Mouse (Mus musculus) myocyte (in vitro differentiated cells): ENCODE data around the gene Slc9a1. TPM values are rescaled to one million over a fixed set of nuclear protein-coding genes. Genes with fewer than 3 reads are reported as not detected.

ENCODE experiments used
- H3K27me3 ChIP-seq: one replicate; pipeline ENCODE4 v1.6.1; 2011; ENCODE audit not compliant: control insufficient read depth, insufficient read depth, insufficient read length
- H3K36me3 ChIP-seq: one replicate; pipeline ENCODE4 v1.6.1; 2011; ENCODE audit not compliant: control insufficient read depth, insufficient read depth
- H3K4me2 ChIP-seq: one replicate; pipeline ENCODE4 v1.6.1; 2011; ENCODE audit warnings: low read depth, control low read depth
- H3K4me3 ChIP-seq: one replicate; pipeline ENCODE4 v1.5.1; 2011; ENCODE audit warnings: mild to moderate bottlenecking, control low read depth, moderate library complexity
- H3K79me2 ChIP-seq: one replicate; pipeline ENCODE4 v1.6.1; 2011; ENCODE audit not compliant: control insufficient read depth, insufficient read depth
- H3ac ChIP-seq: one replicate; pipeline ENCODE4 v1.6.1; 2011; ENCODE audit not compliant: control insufficient read depth, insufficient read length
- CEBPB ChIP-seq: IDR thresholded peaks from 2 replicates; pipeline ENCODE4 v1.6.1; 2011; ENCODE audit warnings: mild to moderate bottlenecking, moderate library complexity; ENCODE audit not compliant: poor library complexity, insufficient read depth, severe bottlenecking
- E2F4 ChIP-seq: IDR thresholded peaks from one replicate; pipeline ENCODE4 v1.6.1; 2011; ENCODE audit warnings: mild to moderate bottlenecking, control low read depth, moderate library complexity; ENCODE audit not compliant: insufficient read depth
- MAX ChIP-seq: IDR thresholded peaks from one replicate; pipeline ENCODE4 v1.6.1; 2011; ENCODE audit warnings: low read depth, mild to moderate bottlenecking, control low read depth
- MYOD1 ChIP-seq, 3 experiments: IDR thresholded peaks; one replicate each; pipeline ENCODE4 v1.6.1; 2011; ENCODE audit warnings: control low read depth in 2 of 3, low read depth in 2 of 3, mild to moderate bottlenecking in 2 of 3, moderate library complexity in 1 of 3; ENCODE audit not compliant: insufficient read length in 2 of 3, control insufficient read depth in 1 of 3
- MYOG ChIP-seq, 3 experiments: IDR thresholded peaks; one replicate each; pipeline ENCODE4 v1.6.1; 2011; ENCODE audit warnings: control low read depth in 2 of 3, low read depth in 2 of 3, mild to moderate bottlenecking in 2 of 3; ENCODE audit not compliant: insufficient read length in 2 of 3, control insufficient read depth in 1 of 3, insufficient read depth in 1 of 3
- POLR2A ChIP-seq: IDR thresholded peaks from one replicate; pipeline ENCODE4 v1.6.1; 2011; ENCODE audit warnings: low read depth, mild to moderate bottlenecking, control low read depth, moderate library complexity; ENCODE audit not compliant: insufficient read length
- POLR2AphosphoS2 ChIP-seq: IDR thresholded peaks from one replicate; pipeline ENCODE4 v1.6.1; 2011; ENCODE audit warnings: low read depth, control low read depth; ENCODE audit not compliant: insufficient read length
- REST ChIP-seq: IDR thresholded peaks from one replicate; pipeline ENCODE4 v1.6.1; 2011; ENCODE audit warnings: mild to moderate bottlenecking, control low read depth, moderate library complexity; ENCODE audit not compliant: insufficient read depth, insufficient read length
- SRF ChIP-seq: IDR thresholded peaks from one replicate; pipeline ENCODE4 v1.6.1; 2011; ENCODE audit warnings: low read depth; ENCODE audit not compliant: control insufficient read depth, insufficient read length
- TCF12 ChIP-seq: IDR thresholded peaks from one replicate; pipeline ENCODE4 v1.6.1; 2011; ENCODE audit warnings: mild to moderate bottlenecking, control low read depth; ENCODE audit not compliant: poor library complexity, insufficient read depth, severe bottlenecking
- TCF3 ChIP-seq: IDR thresholded peaks from one replicate; pipeline ENCODE4 v1.6.1; 2011; ENCODE audit warnings: low read depth, control low read depth; ENCODE audit not compliant: insufficient read length
- USF1 ChIP-seq: IDR thresholded peaks from one replicate; pipeline ENCODE4 v1.6.1; 2011; ENCODE audit warnings: low read depth, mild to moderate bottlenecking, control low read depth, moderate library complexity
- polyA plus RNA-seq: library from polyadenylated mRNA; unstranded; fragments of >200 nt; fragmentation: generic; extraction: Trizol; gene quantifications from one replicate; pipeline ENCODE4 v1.2.1, GENCODE M21; 2012; ENCODE audit warnings: missing spikeins

Slc9a1 gene
- polyA plus RNA-seq, 1 experiment, result 23.3 TPM

GRCm38 (mm10) chr4:133414920-133415319 is 45.4 kb downstream of the Slc9a1 start:
- no peak overlapping the region for H3ac ChIP-seq
- H3K36me3 ChIP-seq, result no peaks in the 10 kb centered on the region
- H3K27me3 ChIP-seq, result no peaks in the 10 kb centered on the region
- H3K4me3 ChIP-seq, result no peak overlapping the region
- no peak overlapping the region for H3K4me2 ChIP-seq
- H3K79me2 ChIP-seq, result no peaks in the 10 kb centered on the region
- TF ChIP-seq E2F4 (no peak), CEBPB (no peak), MAX (no peak)

- H3K4me3 ChIP-seq, result no peak overlapping the region
- H3K79me2 ChIP-seq, result no peaks in the 10 kb centered on the region
- H3K36me3 ChIP-seq, result no peaks in the 10 kb centered on the region
- H3ac ChIP-seq, result no peak overlapping the region
- H3K27me3 ChIP-seq, result no peaks in the 10 kb centered on the region
- H3K4me2 ChIP-seq, result no peak overlapping the region
- no peak for TF ChIP-seq MYOG (IDR thresholded peaks at IDR 0.05; ENCODE audit: control insufficient read depth in 1 of 3, insufficient read depth in 1 of 3, insufficient read length in 2 of 3, low read depth in 2 of 3)
- TF ChIP-seq USF1, result no peak
- TF ChIP-seq SRF, result no peak
- TF ChIP-seq MYOD1 (IDR thresholded peaks at IDR 0.05; ENCODE audit: control insufficient read depth in 1 of 3, insufficient read length in 2 of 3, low read depth in 2 of 3), result no peak
- TF ChIP-seq REST, result no peak
- TF ChIP-seq TCF3, result no peak
- no peak for TF ChIP-seq MAX
- no peak for TF ChIP-seq E2F4
- TF ChIP-seq POLR2AphosphoS2, result no peak
- no peak for TF ChIP-seq CEBPB
- no peak for TF ChIP-seq POLR2A
- TF ChIP-seq TCF12, result no peak
Observed at GRCm38 (mm10) chr4:133419312-133420004, 50.0 kb downstream of the Slc9a1 start.

DNA sequence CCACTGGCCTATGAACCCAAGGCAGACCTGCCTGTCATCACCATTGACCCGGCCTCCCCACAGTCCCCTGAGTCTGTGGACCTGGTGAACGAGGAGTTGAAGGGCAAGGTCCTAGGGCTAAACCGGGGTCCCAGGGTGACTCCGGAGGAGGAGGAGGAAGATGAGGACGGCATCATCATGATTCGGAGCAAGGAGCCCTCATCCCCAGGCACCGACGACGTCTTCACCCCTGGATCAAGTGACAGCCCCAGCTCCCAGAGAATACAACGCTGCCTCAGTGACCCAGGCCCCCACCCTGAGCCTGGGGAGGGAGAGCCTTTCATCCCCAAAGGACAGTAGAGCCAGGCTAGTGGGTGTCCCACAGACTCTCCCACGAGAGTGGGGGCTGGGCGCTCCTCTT is 52.5 kb downstream of the Slc9a1 start:
- Histone ChIP-seq H3K27me3 (no peaks in the 10 kb centered on the region), H3ac (no peak overlapping the region), H3K79me2 (no peaks in the 10 kb centered on the region), H3K36me3 (no peaks in the 10 kb centered on the region), H3K4me2 (no peak overlapping the region), H3K4me3 (no peak overlapping the region)
- TF ChIP-seq POLR2A (no peak), TCF3 (no peak), SRF (no peak)

DNA sequence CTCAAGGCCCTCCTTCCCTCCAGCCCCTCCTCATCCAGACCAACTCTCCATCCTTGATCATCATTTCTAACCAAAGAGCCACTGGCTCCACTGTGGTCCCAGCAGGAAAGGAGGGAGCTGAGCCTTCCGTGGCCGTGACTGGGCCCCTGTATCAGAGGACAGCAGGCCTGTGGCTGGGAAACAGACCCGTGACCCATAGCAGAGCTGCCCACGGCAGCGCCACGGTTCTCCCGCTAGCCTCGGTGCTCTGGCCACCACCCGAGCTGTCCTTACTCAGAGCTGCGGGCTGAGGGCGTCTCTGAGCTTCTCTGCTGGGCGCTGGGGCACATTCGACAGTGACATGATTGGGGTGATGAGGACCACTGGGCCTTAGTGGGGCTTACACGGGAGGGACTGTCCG is 53.1 kb downstream of the Slc9a1 start:
- H3ac ChIP-seq, result no peak overlapping the region
- TF ChIP-seq MYOG (IDR thresholded peaks at IDR 0.05; ENCODE audit: control insufficient read depth in 1 of 3, insufficient read depth in 1 of 3, insufficient read length in 2 of 3, low read depth in 2 of 3) (no peak), E2F4 (no peak), SRF (no peak), TCF12 (no peak), MYOD1 (IDR thresholded peaks at IDR 0.05; ENCODE audit: control insufficient read depth in 1 of 3, insufficient read length in 2 of 3, low read depth in 2 of 3) (no peak), USF1 (no peak), MAX (no peak), REST (no peak), CEBPB (no peak), POLR2AphosphoS2 (no peak), TCF3 (no peak), POLR2A (no peak)

DNA sequence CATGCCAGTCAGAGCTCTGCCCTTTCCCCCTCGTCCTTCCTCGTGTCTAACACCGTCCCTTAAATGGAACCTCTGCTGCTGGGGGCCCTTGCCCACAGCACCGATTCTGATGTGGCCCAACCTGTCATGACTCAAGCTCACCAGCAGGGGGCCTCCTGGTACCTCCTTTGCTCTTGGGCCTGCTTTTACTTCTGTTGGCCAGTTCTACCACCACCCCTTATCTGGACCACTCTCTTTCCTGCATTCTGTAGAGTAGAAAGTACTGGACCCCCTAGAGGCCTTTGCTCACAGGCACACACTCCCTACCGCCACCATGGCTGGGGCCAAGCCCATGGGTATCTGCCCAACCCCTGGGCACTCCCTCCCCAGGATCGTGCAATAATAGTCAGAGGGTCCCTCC is 53.6 kb downstream of the Slc9a1 start:
- no peak for TF ChIP-seq USF1
- no peak overlapping the region for H3ac ChIP-seq
- H3K4me2 ChIP-seq, result no peak overlapping the region
- H3K36me3 ChIP-seq, result no peaks in the 10 kb centered on the region
- H3K79me2 ChIP-seq, result no peaks in the 10 kb centered on the region
- no peak overlapping the region for H3K4me3 ChIP-seq
- no peaks in the 10 kb centered on the region for H3K27me3 ChIP-seq

More for the DNA sequence above, 53.1 kb downstream of the Slc9a1 start:
- Histone ChIP-seq H3K4me2 (no peak overlapping the region), H3K4me3 (no peak overlapping the region), H3K27me3 (no peaks in the 10 kb centered on the region), H3K36me3 (no peaks in the 10 kb centered on the region), H3K79me2 (no peaks in the 10 kb centered on the region)

- Histone ChIP-seq H3K27me3 (no peaks in the 10 kb centered on the region), H3K36me3 (no peaks in the 10 kb centered on the region), H3ac (no peak overlapping the region), H3K79me2 (no peaks in the 10 kb centered on the region), H3K4me3 (no peak overlapping the region), H3K4me2 (no peak overlapping the region)
- TF ChIP-seq USF1 (no peak), E2F4 (no peak), POLR2AphosphoS2 (no peak), POLR2A (no peak)
Observed at GRCm38 (mm10) chr4:133423691-133424090, 54.2 kb downstream of the Slc9a1 start.
